Mouse (Mus musculus) effector memory CD4-positive, alpha-beta T cell, adult 7 months (primary cell): ENCODE results near the gene Tmem205. TPM values are rescaled to one million over a fixed set of nuclear protein-coding genes. Genes with fewer than 3 reads are reported as not detected.

Experiments used
- polyA plus RNA-seq: library from polyadenylated mRNA; unstranded; fragments of 100-300 nt; shearing (Covaris generic); gene quantifications from one replicate; pipeline ENCODE4 v1.2.1, GENCODE M21; 2017

Gene Tmem205
- polyA plus RNA-seq, result 0.51 TPM

GRCm38 (mm10) chr9:21927208-21927753, at the start of gene Tmem205, which contains the start of gene Ccdc159:
Gene Tmem205, minus strand, starts transcription at chr9:21927556.
Gene Ccdc159, plus strand, starts transcription at chr9:21927471.

GRCm38 (mm10) chr9:21963417-21963816, 36.1 kb upstream of the Tmem205 start, which contains the start of gene Epor:
Gene Epor, minus strand, starts transcription at chr9:21963506.

DNA sequence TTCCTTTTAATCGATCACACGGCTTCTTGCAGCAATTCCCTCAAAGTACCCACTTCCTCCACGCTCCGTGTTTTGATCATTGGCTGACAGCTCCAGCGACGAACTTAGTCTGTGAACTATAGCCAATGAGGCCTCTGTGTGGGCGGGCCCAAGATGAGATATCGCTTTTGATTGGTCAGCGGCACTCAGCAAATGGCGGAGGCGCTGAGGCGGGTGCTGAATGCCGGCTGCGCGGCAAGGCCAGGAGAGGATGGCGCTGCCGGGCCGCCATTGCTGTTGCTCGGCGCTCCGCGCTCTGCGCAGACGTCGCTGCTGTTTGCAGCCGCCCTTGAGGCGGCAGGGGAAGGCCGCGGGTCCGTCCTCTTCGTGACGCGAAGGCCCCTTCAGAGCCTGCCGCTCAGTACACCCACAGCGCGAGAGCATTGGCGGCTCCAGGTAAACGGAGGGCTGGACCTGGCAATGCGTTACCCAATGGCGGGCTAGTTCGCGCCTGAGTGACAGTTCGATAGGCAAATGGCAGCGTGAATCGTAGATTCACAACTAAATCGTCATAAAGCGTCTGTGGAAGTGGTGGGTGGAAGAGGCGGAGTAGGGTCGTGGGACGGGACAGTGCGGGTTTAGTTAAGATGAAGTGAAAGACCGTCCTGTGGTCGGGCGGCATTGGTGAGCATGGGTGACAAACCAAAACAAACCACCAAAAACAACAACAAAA, 28.4 kb upstream of the Tmem205 start, which contains the start of gene Swsap1:
Gene Swsap1 (plus strand): TSS at position 186 of the 712 bp plus-strand sequence.

GRCm38 (mm10) chr9:21936692-21937570, 9.6 kb upstream of the Tmem205 start, which contains the start of gene Plppr2:
Gene Plppr2, plus strand, starts transcription at chr9:21937033.

DNA sequence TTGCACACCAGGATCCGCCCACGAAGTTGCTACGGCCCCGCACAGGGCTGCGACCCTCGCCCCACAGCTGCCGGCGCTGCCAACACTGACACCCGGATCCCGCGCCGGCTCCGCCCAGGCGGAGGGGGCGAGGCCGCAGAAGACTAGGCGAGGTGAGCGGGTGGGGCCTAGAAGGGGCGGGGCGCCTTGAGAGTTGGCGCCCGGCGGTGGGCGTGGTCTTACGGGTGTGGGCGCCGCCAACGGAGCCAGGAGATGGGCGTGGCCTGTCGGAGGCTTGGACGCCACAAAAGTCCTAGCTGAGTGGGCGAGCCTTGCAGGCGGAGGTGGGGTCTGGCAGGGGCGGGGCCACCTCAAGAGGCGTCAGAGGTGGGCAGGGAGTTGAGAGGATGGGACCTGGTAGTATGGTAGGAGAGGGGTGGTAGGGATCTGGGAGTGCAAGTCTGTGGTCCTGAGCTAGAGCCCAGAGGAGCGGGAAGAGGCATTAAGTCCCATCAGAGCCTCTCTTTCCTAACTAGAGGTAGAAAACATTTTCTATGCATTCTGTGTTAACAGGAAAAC, 9.2 kb downstream of the Tmem205 start, which contains the start of gene Rab3d:
Gene Rab3d (minus strand): TSS at position 158 of the 558 bp plus-strand sequence.

Other genes starting within 250 kb of the Tmem205 start
- 31.9 TPM for gene Ldlr, start 204.1 kb downstream of the Tmem205 start, polyA plus RNA-seq
- gene Spc24, start 167.3 kb downstream of the Tmem205 start, polyA plus RNA-seq, result 1.4 TPM
- 0.15 TPM for gene Kank2, start 128.8 kb downstream of the Tmem205 start, polyA plus RNA-seq
- gene Angptl8, start 92.0 kb downstream of the Tmem205 start, polyA plus RNA-seq, result 0.45 TPM
- gene Dock6, start 74.9 kb downstream of the Tmem205 start, polyA plus RNA-seq, result 5.8 TPM
- 9.4 TPM for gene Rab3d, start 9.4 kb downstream of the Tmem205 start, polyA plus RNA-seq
- gene Ccdc159, start 85 bp downstream of the Tmem205 start, polyA plus RNA-seq, result 0.54 TPM
- gene Plppr2, start 9.5 kb upstream of the Tmem205 start, polyA plus RNA-seq, result 2.8 TPM
- 5.5 TPM for gene Swsap1, start 28.2 kb upstream of the Tmem205 start, polyA plus RNA-seq
- gene Epor, start 36.0 kb upstream of the Tmem205 start, polyA plus RNA-seq, result not detected
- not detected for gene Rgl3, start 61.9 kb upstream of the Tmem205 start, polyA plus RNA-seq
- not detected for gene Ccdc151, start 75.1 kb upstream of the Tmem205 start, polyA plus RNA-seq
- gene Prkcsh, start 75.2 kb upstream of the Tmem205 start, polyA plus RNA-seq, result 58.9 TPM
- gene Elavl3, start 124.5 kb upstream of the Tmem205 start, polyA plus RNA-seq, result 0.16 TPM
- gene Gm49318, start 143.7 kb upstream of the Tmem205 start, polyA plus RNA-seq, result not detected
- 20.1 TPM for gene Zfp653, start 143.8 kb upstream of the Tmem205 start, polyA plus RNA-seq
- gene Ecsit, start 157.9 kb upstream of the Tmem205 start, polyA plus RNA-seq, result 25.1 TPM
- not detected for gene Cnn1, start 171.7 kb upstream of the Tmem205 start, polyA plus RNA-seq
- gene Elof1, start 189.6 kb upstream of the Tmem205 start, polyA plus RNA-seq, result 28.6 TPM
- 193 TPM for gene Acp5, start 208.2 kb upstream of the Tmem205 start, polyA plus RNA-seq
- 10.7 TPM for gene Pigyl, start 229.3 kb upstream of the Tmem205 start, polyA plus RNA-seq